Mouse (Mus musculus) megakaryocyte-erythroid progenitor cell, adult 5 weeks (primary cell): ENCODE results near the gene Styk1. TPM values are rescaled to one million over a fixed set of nuclear protein-coding genes. Genes with fewer than 3 reads are reported as not detected.

Experiments
- polyA plus RNA-seq: library from polyadenylated mRNA; stranded (reverse); fragments of >175 nt; gene quantifications from 2 replicates; pipeline ENCODE4 v1.2.3, GENCODE M21; 2012

The Styk1 gene
- polyA plus RNA-seq = 0.04 TPM in 1 of 2 replicates, not detected in the other

GRCm38 (mm10) chr6:131353352-131353919 lies at the start of gene Styk1:
Gene Styk1 (minus strand): TSS chr6:131353597.

GRCm38 (mm10) chr6:131388040-131389021 lies 34.9 kb upstream of the Styk1 start, which contains the start of gene Ybx3:
Gene Ybx3 (minus strand): TSS chr6:131388476.

DNA sequence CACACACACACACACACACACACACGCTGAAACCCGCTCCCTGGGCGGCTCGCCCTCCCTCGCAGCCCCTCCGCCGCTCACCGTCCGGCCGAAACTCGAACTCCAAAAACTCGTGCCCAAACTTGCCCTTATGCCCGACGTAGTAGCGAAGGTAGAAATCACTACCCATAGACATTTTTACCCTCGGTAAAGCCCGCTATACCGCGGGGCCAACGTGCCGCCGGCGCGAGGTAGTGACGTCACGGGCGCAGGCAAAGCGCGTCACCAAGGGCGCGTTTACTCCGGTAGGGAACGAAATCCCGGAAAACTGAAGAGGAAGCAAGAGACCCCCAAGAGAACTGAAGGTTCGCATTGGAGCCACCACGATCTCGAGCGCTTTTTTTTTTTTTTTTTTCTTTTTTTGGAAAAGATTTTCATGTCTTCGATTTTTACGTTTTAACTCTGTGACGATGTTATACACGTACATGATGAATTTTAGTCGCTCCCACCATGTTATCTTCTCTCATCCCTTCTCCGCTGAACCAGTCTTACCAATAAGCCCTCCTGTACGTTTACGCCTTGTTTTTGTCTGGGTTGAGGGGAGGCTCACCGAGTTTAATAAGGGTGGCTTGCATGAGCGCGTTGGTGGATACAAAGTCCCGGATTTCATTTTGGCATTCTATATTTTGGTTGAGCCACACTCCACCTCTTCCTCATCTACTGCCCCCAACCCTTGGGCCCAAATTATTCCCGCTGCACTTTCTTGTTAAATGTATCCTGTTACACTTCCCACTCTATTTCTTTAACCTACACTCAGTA lies 60.2 kb downstream of the Styk1 start, which contains the start of gene Magohb:
TSS of gene Magohb (minus strand) at position 254 of the 798 bp plus-strand sequence.

Other genes starting within 250 kb of the Styk1 start
- gene Klra2, start 106.2 kb downstream of the Styk1 start, polyA plus RNA-seq = 0.07 TPM in 1 of 2 replicates, not detected in the other
- gene Magohb, start 60.4 kb downstream of the Styk1 start, polyA plus RNA-seq = 0.91 and 1.3 TPM in 2 replicates
- gene Ybx3, start 34.9 kb upstream of the Styk1 start, polyA plus RNA-seq = 1,029 and 1,117 TPM in 2 replicates
- gene 5430401F13Rik, start 132.8 kb upstream of the Styk1 start, polyA plus RNA-seq = not detected in 2 replicates
- not detected in 2 replicates for gene Gm6619, start 132.8 kb upstream of the Styk1 start, polyA plus RNA-seq